Mouse (Mus musculus) lung, postnatal 0 days (tissue): ENCODE results near the gene Tbx3.

Experiments
- CTCF ChIP-seq: IDR thresholded peaks from 2 replicates; pipeline ENCODE4 v1.5.1; 2016; ENCODE audit warnings: antibody characterized with exemption, mild to moderate bottlenecking
- EP300 ChIP-seq: IDR thresholded peaks from 2 replicates; pipeline ENCODE4 v1.6.1; 2016; ENCODE audit warnings: antibody characterized with exemption, mild to moderate bottlenecking, control low read depth

- TF ChIP-seq EP300 (no peak), CTCF (no peak)
Measured at GRCm38 (mm10) chr5:119641714-119642113, 28.8 kb upstream of the Tbx3 start.
